In genomic region chr19:26746709-26747467, GRCm38 (mm10) we compare ENCODE assay signal across 8 mouse cellular contexts.
DNase-seq lines count a peak whose midpoint lies in the region; ATAC-seq and TF ChIP-seq lines count a peak whose summit lies in the region.

No protein-coding gene starts in this region.

- peaks cover 2% of the 10 kb centered on the region; the same call in 1 of the 2 replicates for H3K79me2 ChIP-seq in MEL (ENCODE audit: control insufficient read depth, insufficient read depth, low read length, poor library complexity)

- H3K4me3 ChIP-seq in heart, embryonic 12.5 days = peak overlapping the region; percentile 67
- peak overlapping the region; percentile 68 to 73 for H3K4me3 ChIP-seq in MEL (ENCODE audit: control insufficient read depth in 1 of 2, insufficient read depth in 1 of 2, low read depth in 2 of 2, low read length in 2 of 2)
- peak overlapping the region; percentile 58 for H3K4me3 ChIP-seq in hindbrain, embryonic 10.5 days
- H3K4me3 ChIP-seq in midbrain, embryonic 10.5 days = peak overlapping the region; percentile 58

- peak overlapping the region; percentile 77 for H3K4me2 ChIP-seq in heart, embryonic 12.5 days

- no peak for TF ChIP-seq POLR2A in MEL (IDR thresholded peaks at IDR 0.05; ENCODE audit: control insufficient read depth in 1 of 2, insufficient read depth in 1 of 2, low read depth in 1 of 2, low read length in 2 of 2, poor library complexity in 1 of 2)

- no peaks in the 10 kb centered on the region for H3K27me3 ChIP-seq in heart, embryonic 12.5 days (replicated peaks)
- H3K27me3 ChIP-seq in MEL (ENCODE audit: control insufficient read depth in 1 of 2, insufficient read depth in 2 of 2, low read length in 2 of 2) = no peaks in the 10 kb centered on the region
- H3K27me3 ChIP-seq in hindbrain, embryonic 10.5 days (ENCODE audit: insufficient read depth, poor library complexity, severe bottlenecking) = no peaks in the 10 kb centered on the region
- no peaks in the 10 kb centered on the region; the same call in 1 of the 2 replicates for H3K27me3 ChIP-seq in midbrain, embryonic 10.5 days (ENCODE audit: low read depth, poor library complexity, severe bottlenecking)

- H3K27ac ChIP-seq in heart, embryonic 12.5 days (ENCODE audit: poor library complexity, severe bottlenecking) = peak overlapping the region; percentile 93
- H3K27ac ChIP-seq in MEL (ENCODE audit: control insufficient read depth, low read depth, low read length) = peak overlapping the region; percentile 91
- H3K27ac ChIP-seq in hindbrain, embryonic 10.5 days = peak overlapping the region; percentile 97
- peak overlapping the region; percentile 96 for H3K27ac ChIP-seq in midbrain, embryonic 10.5 days (replicated peaks)

- DNase-seq in heart, adult 9 months (ENCODE audit: low spot score in 2 of 2) = no peak
- peak; percentile 13 for DNase-seq in MEL (ENCODE audit: low read depth, low spot score)
- peak; percentile 13 for DNase-seq in hindbrain, embryonic 10.5 days (ENCODE audit: low spot score)
- no peak for DNase-seq in midbrain, embryonic 10.5 days (ENCODE audit: low spot score)
- DNase-seq in left cerebral cortex, adult 18-20 months (ENCODE audit: low spot score in 2 of 2) = no peak
- DNase-seq in gastrocnemius, adult 8-10 months (ENCODE audit: low spot score in 2 of 2) = no peak
- no peak for DNase-seq in yolk sac, embryonic 10.5 days (ENCODE audit: low spot score)

- no peak for TF ChIP-seq EP300 in MEL (IDR thresholded peaks at IDR 0.05; ENCODE audit: low read depth in 1 of 2, low read length in 2 of 2)

- TF ChIP-seq RAD21 in MEL (IDR thresholded peaks at IDR 0.05; ENCODE audit: low read depth, low read length) = no peak

- no peak for TF ChIP-seq CTCF in MEL (IDR thresholded peaks at IDR 0.05 in 2 of 3, conservative IDR thresholded peaks at IDR 0.05 in 1 of 3; ENCODE audit: control insufficient read depth in 1 of 3, insufficient read depth in 1 of 3, low read depth in 2 of 3, low read length in 3 of 3, poor library complexity in 1 of 3, severe bottlenecking in 1 of 3)

- peak overlapping the region; percentile 77 for H3K9ac ChIP-seq in heart, embryonic 12.5 days
- H3K9ac ChIP-seq in MEL (ENCODE audit: control insufficient read depth, low read depth, low read length, poor library complexity, severe bottlenecking) = peak overlapping the region; percentile 84

- WGBS in heart, embryonic 12.5 days = 53% methylated on average over 6 of the region's 6 CpGs
- 53% methylated on average over 6 of the region's 6 CpGs for WGBS in hindbrain, embryonic 10.5 days
- 53% methylated on average over 6 of the region's 6 CpGs for WGBS in midbrain, embryonic 10.5 days

- H3K36me3 ChIP-seq in heart, embryonic 12.5 days = 0 out of 2 replicates have a peak, but pooled peaks cover 2% of the 10 kb centered on the region
- no peaks in the 10 kb centered on the region for H3K36me3 ChIP-seq in MEL (ENCODE audit: control insufficient read depth in 1 of 2, insufficient read depth in 2 of 2, low read length in 2 of 2)
- no peaks in the 10 kb centered on the region; the same call in 1 of the 2 replicates for H3K36me3 ChIP-seq in hindbrain, embryonic 10.5 days
- H3K36me3 ChIP-seq in midbrain, embryonic 10.5 days = no peaks in the 10 kb centered on the region

- no peak for ATAC-seq in heart, embryonic 12.5 days (ENCODE audit: insufficient number of reproducible peaks, low FRiP score)

- H3K4me1 ChIP-seq in heart, embryonic 12.5 days (replicated peaks) = peaks cover 14% of the 10 kb centered on the region
- H3K4me1 ChIP-seq in MEL (ENCODE audit: control insufficient read depth in 1 of 2, insufficient read depth in 2 of 2, low read length in 2 of 2) = peaks cover 0 to 2% of the 10 kb centered on the region in 2 experiments; a peak in 1 of 4 replicates
- peaks cover 32% of the 10 kb centered on the region for H3K4me1 ChIP-seq in hindbrain, embryonic 10.5 days (replicated peaks)
- peaks cover 33% of the 10 kb centered on the region for H3K4me1 ChIP-seq in midbrain, embryonic 10.5 days

- H3K9me3 ChIP-seq in heart, embryonic 12.5 days (replicated peaks) = no peaks in the 10 kb centered on the region
- H3K9me3 ChIP-seq in MEL (replicated peaks; ENCODE audit: insufficient read depth, low read length) = no peaks in the 10 kb centered on the region
- H3K9me3 ChIP-seq in hindbrain, embryonic 10.5 days = no peaks in the 10 kb centered on the region
- H3K9me3 ChIP-seq in midbrain, embryonic 10.5 days (replicated peaks) = no peaks in the 10 kb centered on the region

TF ChIP-seq in MEL, 35 proteins besides CTCF, POLR2A, EP300 and RAD21:
- TF ChIP-seq MAX (IDR thresholded peaks at IDR 0.05; ENCODE audit: low read length) (no peak), USF1 (IDR thresholded peaks at IDR 0.05; ENCODE audit: low read depth, low read length) (no peak)

Comparison
In these comparisons a context has a peak if more than half of its experiments do, and no peak if none do; other contexts are left out.
1. DNase-seq: peak in MEL (single experiment) and hindbrain, embryonic 10.5 days (single experiment); none in heart, adult 9 months (0 of 2), midbrain, embryonic 10.5 days (single experiment), left cerebral cortex, adult 18-20 months (0 of 2), gastrocnemius, adult 8-10 months (0 of 2) and yolk sac, embryonic 10.5 days (single experiment).
2. Peak in every context shown above with its lines, with median percentiles within 50 percentile points of each other: H3K27ac ChIP-seq and H3K4me3 ChIP-seq.